Mouse (Mus musculus) hindbrain, embryonic 14.5 days (tissue): ENCODE results near the gene BC067074. TPM values are rescaled to one million over a fixed set of nuclear protein-coding genes. Genes with fewer than 3 reads are reported as not detected.
"Not testable (repeated sequence)": the region's sequence is repeated elsewhere in the genome, so short reads cannot be mapped to it uniquely, and the experiment has no call there.

ENCODE experiments used
- ATAC-seq: fragments of 200-750 bp; cut with Nextera tagmentation; 2 replicates; pipeline ENCODE4 v1.8.0; 2017; ENCODE audit warnings: moderate number of reproducible peaks, mild to moderate bottlenecking, moderate TSS enrichment, moderate library complexity; ENCODE audit not compliant: low FRiP score
- DNase-seq: peaks from one replicate; pipeline ENCODE4 v3.0.0-alpha.2; 2015; ENCODE audit warnings: low spot score
- H3K27ac ChIP-seq: fragments of 300-500 bp; sonication (generic); 2 replicates; pipeline ENCODE4 v1.5.1; 2014; ENCODE audit warnings: mild to moderate bottlenecking, moderate library complexity
- H3K27me3 ChIP-seq: fragments of 300-500 bp; sonication (generic); 2 replicates; pipeline ENCODE4 v1.6.1; 2014; ENCODE audit warnings: mild to moderate bottlenecking, low read length, mixed read lengths; ENCODE audit not compliant: control insufficient read depth, insufficient read depth
- H3K36me3 ChIP-seq: fragments of 300-500 bp; sonication (generic); replicated peaks from 2 replicates; pipeline ENCODE4 v1.6.1; 2014; ENCODE audit not compliant: control insufficient read depth, insufficient read depth
- H3K4me1 ChIP-seq: fragments of 300-500 bp; sonication (generic); replicated peaks from 2 replicates; pipeline ENCODE4 v1.6.1; 2014; ENCODE audit warnings: antibody characterized with exemption, low read length, mixed read lengths; ENCODE audit not compliant: control insufficient read depth, insufficient read depth
- H3K4me2 ChIP-seq: fragments of 300-500 bp; sonication (generic); replicated peaks from 2 replicates; pipeline ENCODE4 v1.6.1; 2014; ENCODE audit warnings: mild to moderate bottlenecking, moderate library complexity
- H3K4me3 ChIP-seq: fragments of 300-500 bp; sonication (generic); replicated peaks from 2 replicates; pipeline ENCODE4 v1.5.1; 2014; ENCODE audit warnings: mild to moderate bottlenecking, low read length
- H3K9ac ChIP-seq: fragments of 300-500 bp; sonication (generic); 2 replicates; pipeline ENCODE4 v1.6.1; 2014
- H3K9me3 ChIP-seq: fragments of 300-500 bp; sonication (generic); 2 replicates; pipeline ENCODE4 v1.6.1; 2016; ENCODE audit warnings: low read length; ENCODE audit not compliant: control insufficient read depth
- WGBS: fragments of 180-500 bp; shearing (Covaris S2); extraction: QIAGEN DNeasy Blood & Tissue Kit; methylation state at CpG from one replicate; pipeline ENCODE4 v1.1.7; 2014; 5-methylcytosine and 5-hydroxymethylcytosine counted together
- polyA plus RNA-seq: library from polyadenylated mRNA; unstranded; fragments of >200 nt; fragmentation: Nextera tagmentation; extraction: Ambion mirVana; gene quantifications from 2 replicates; pipeline ENCODE4 v1.2.1, GENCODE M21; 2014

The BC067074 gene
- polyA plus RNA-seq: 1.0 TPM in 2 replicates

GRCm38 (mm10) chr13:113292975-113293706 is at the start of gene BC067074:
BC067074 (plus strand) TSS chr13:113293159.
- ATAC-seq (peak; percentile 67), DNase-seq (peak; percentile 56)
- Histone ChIP-seq H3K27ac (no peak within 1 kb of the TSS), H3K4me2 (peak within 1 kb of the TSS; percentile 92), H3K9me3 (no peaks in the 10 kb centered on the region), H3K4me1 (no peaks in the 10 kb centered on the region), H3K4me3 (peak within 1 kb of the TSS; percentile 60), H3K9ac (peak within 1 kb of the TSS; percentile 65), H3K27me3 (peaks cover 25% of the 10 kb centered on the region), H3K36me3 (no peaks in the 10 kb centered on the region)
- WGBS: under 1% methylated on average over 43 of the region's 75 CpGs

GRCm38 (mm10) chr13:113245025-113245424 is 47.9 kb upstream of the BC067074 start:
- DNase-seq (no peak), ATAC-seq (no peak)
- no peaks in the 10 kb centered on the region for H3K36me3 ChIP-seq
- H3K9me3 ChIP-seq: no peaks in the 10 kb centered on the region
- H3K9ac ChIP-seq: no peak overlapping the region
- H3K27ac ChIP-seq: no peak overlapping the region
- no peak overlapping the region for H3K4me3 ChIP-seq
- WGBS: 66% methylated on average over 8 of the region's 8 CpGs
- no peaks in the 10 kb centered on the region for H3K27me3 ChIP-seq
- H3K4me1 ChIP-seq: no peaks in the 10 kb centered on the region
- no peak overlapping the region for H3K4me2 ChIP-seq

GRCm38 (mm10) chr13:113252580-113252979 is 40.4 kb upstream of the BC067074 start:
- not testable (repeated sequence) for H3K27me3 ChIP-seq, ATAC-seq
- WGBS: 85% methylated on average over 7 of the region's 7 CpGs

DNA sequence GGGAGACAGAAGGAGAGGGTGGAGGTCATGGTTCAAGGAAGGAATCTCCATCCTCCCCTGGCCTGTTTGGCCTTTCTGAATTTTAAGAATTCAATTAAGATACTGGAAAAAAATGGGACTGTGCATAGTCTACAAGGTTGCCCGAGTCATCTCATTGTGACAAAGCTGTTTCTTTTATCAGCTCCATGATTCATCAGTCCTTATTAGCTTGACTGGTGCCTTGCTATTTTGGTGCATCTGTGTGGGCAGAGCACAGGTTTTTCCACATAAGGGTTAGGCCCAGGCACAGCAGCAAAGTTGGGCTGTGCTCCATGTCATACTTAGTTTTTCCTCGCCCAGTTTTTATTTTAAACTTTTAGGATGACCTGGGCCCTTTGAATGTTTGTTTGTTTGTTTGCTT is 36.2 kb upstream of the BC067074 start:
- H3K9me3 ChIP-seq: no peaks in the 10 kb centered on the region
- no peaks in the 10 kb centered on the region for H3K27me3 ChIP-seq
- H3K36me3 ChIP-seq: no peaks in the 10 kb centered on the region
- no peak for ATAC-seq
- H3K4me1 ChIP-seq: no peaks in the 10 kb centered on the region
- H3K27ac ChIP-seq: no peak overlapping the region
- 88% methylated on average over 2 of the region's 2 CpGs for WGBS
- no peak overlapping the region for H3K4me2 ChIP-seq
- DNase-seq: no peak
- H3K9ac ChIP-seq: no peak overlapping the region
- no peak overlapping the region for H3K4me3 ChIP-seq

More at GRCm38 (mm10) chr13:113252580-113252979, 40.4 kb upstream of the BC067074 start:
- not testable (repeated sequence) for H3K27ac ChIP-seq, H3K4me1 ChIP-seq, DNase-seq, H3K9me3 ChIP-seq, H3K36me3 ChIP-seq, H3K4me2 ChIP-seq, H3K9ac ChIP-seq, H3K4me3 ChIP-seq

DNA sequence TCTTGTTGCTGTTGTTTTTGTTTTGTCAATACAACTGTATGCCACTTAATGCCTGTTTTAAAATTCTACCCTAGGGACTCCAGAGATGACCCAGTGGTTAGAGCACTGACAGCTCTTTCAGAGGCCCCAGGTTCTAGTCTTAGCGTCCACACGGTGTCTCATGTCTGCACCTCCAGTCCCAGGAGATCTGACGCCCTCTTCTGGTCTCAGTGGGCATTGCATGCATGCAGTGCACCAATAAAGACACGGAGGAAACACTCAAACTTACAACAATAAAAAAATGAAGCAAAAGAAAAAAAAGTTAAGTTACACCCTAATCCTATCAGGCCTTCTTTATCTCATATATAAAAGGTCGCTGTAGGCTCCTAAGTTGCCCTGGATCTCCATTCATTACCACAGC is 35.8 kb upstream of the BC067074 start:
- no peaks in the 10 kb centered on the region for H3K36me3 ChIP-seq
- H3K9ac ChIP-seq: no peak overlapping the region
- H3K27ac ChIP-seq: no peak overlapping the region
- no peak overlapping the region for H3K4me3 ChIP-seq
- no peaks in the 10 kb centered on the region for H3K4me1 ChIP-seq
- H3K27me3 ChIP-seq: no peaks in the 10 kb centered on the region
- H3K9me3 ChIP-seq: no peaks in the 10 kb centered on the region
- WGBS: 47% methylated on average over 5 of the region's 5 CpGs
- no peak for DNase-seq
- no peak overlapping the region for H3K4me2 ChIP-seq
- no peak for ATAC-seq

GRCm38 (mm10) chr13:113259237-113259636 is 33.7 kb upstream of the BC067074 start:
- ATAC-seq (no peak), DNase-seq (no peak)
- Histone ChIP-seq H3K9ac (no peak overlapping the region), H3K36me3 (no peaks in the 10 kb centered on the region), H3K4me3 (no peak overlapping the region), H3K4me1 (no peaks in the 10 kb centered on the region), H3K9me3 (no peaks in the 10 kb centered on the region), H3K4me2 (no peak overlapping the region), H3K27ac (no peak overlapping the region), H3K27me3 (no peaks in the 10 kb centered on the region)
- 92% methylated on average over 5 of the region's 5 CpGs for WGBS

DNA sequence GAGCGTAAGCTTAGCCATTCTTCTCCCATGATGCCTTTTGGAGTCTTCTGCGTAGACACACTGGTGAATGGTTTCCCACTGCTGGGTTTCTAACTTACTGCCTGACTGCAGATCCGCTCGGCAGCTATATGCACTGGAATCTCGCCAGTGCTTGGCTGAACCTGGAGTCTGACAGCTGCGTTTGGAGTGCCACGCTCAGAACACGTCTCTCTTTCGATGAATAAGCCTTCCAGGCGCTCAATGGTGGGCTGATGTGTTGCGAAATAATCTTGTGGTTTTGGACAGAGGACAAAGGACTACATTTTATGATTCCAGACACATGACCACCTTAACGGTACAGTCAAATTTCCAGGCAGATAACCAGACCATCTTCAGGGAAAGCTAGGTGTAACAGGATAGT is 30.1 kb upstream of the BC067074 start:
- ATAC-seq: no peak

GRCm38 (mm10) chr13:113265257-113265656 is 27.7 kb upstream of the BC067074 start:
- Histone ChIP-seq H3K4me3 (no peak overlapping the region), H3K36me3 (no peaks in the 10 kb centered on the region), H3K27me3 (0 out of 2 replicates have a peak, but pooled peaks cover 3% of the 10 kb centered on the region), H3K4me2 (no peak overlapping the region), H3K9me3 (no peaks in the 10 kb centered on the region), H3K27ac (no peak overlapping the region), H3K4me1 (no peaks in the 10 kb centered on the region), H3K9ac (no peak overlapping the region)
- ATAC-seq (no peak), DNase-seq (peak; percentile 82)
- WGBS: 31% methylated on average over 13 of the region's 13 CpGs

More for the DNA sequence above, 30.1 kb upstream of the BC067074 start:
- H3K4me3 ChIP-seq: no peak overlapping the region
- DNase-seq: peak; percentile 54
- H3K9me3 ChIP-seq: no peaks in the 10 kb centered on the region
- H3K4me1 ChIP-seq: no peaks in the 10 kb centered on the region
- no peak overlapping the region for H3K4me2 ChIP-seq
- no peak overlapping the region for H3K9ac ChIP-seq
- no peak overlapping the region for H3K27ac ChIP-seq
- WGBS: 64% methylated on average over 12 of the region's 12 CpGs
- H3K36me3 ChIP-seq: no peaks in the 10 kb centered on the region
- 0 out of 2 replicates have a peak, but pooled peaks cover 3% of the 10 kb centered on the region for H3K27me3 ChIP-seq

- Histone ChIP-seq H3K36me3 (no peaks in the 10 kb centered on the region), H3K27me3 (0 out of 2 replicates have a peak, but pooled peaks cover 3% of the 10 kb centered on the region), H3K9ac (no peak overlapping the region), H3K27ac (no peak overlapping the region), H3K4me3 (no peak overlapping the region), H3K4me1 (no peaks in the 10 kb centered on the region), H3K9me3 (no peaks in the 10 kb centered on the region), H3K4me2 (no peak overlapping the region)
- 29% methylated on average over 9 of the region's 9 CpGs for WGBS
- DNase-seq (peak; percentile 92), ATAC-seq (0 out of 2 replicates have a peak, but pooled peaks have one; percentile 21)
These were observed 26.4 kb upstream of the BC067074 start for GRCm38 (mm10) chr13:113266495-113266951.
